Mouse (Mus musculus): Measurements from ENCODE around the gene Bnip2. TPM values are rescaled to one million over a fixed set of nuclear protein-coding genes. Genes with fewer than 3 reads are reported as not detected.

The Bnip2 gene
- total and polyA plus RNA-seq, 3 experiments: 54.3 to 104 (median 88.1) TPM

- Histone ChIP-seq H3K36me3 (replicated peaks in 1 of 2; ENCODE audit: control insufficient read depth in 1 of 2, insufficient read depth in 1 of 2, low read length in 1 of 2) (peaks cover 19 to 51% of the 10 kb centered on the region in 2 experiments), H3K9ac (ENCODE audit: insufficient read depth, low read depth) (peak within 1 kb of the TSS; percentile 84), H3K27ac (ENCODE audit: insufficient read depth, low read depth) (peak within 1 kb of the TSS; percentile 50), H3K4me1 (ENCODE audit: control insufficient read depth in 1 of 2, insufficient read depth in 2 of 2) (peaks cover 0 to 32% of the 10 kb centered on the region in 2 experiments; a peak in 2 of 4 replicates), H3K27me3 (replicated peaks) (no peaks in the 10 kb centered on the region), H3K9me3 (replicated peaks; ENCODE audit: low read length) (no peaks in the 10 kb centered on the region), H3K4me3 (replicated peaks in 1 of 3; ENCODE audit: low read depth in 2 of 3, low read length in 2 of 3, poor library complexity in 1 of 3) (peak within 1 kb of the TSS; percentile 89 to 92 (median 90)), H3K79me2 (replicated peaks; ENCODE audit: control insufficient read depth, extremely low read depth, insufficient read depth, poor library complexity, severe bottlenecking) (peaks cover 27% of the 10 kb centered on the region), H3K4me2 (ENCODE audit: insufficient read depth, low read depth, poor library complexity, severe bottlenecking) (peak within 1 kb of the TSS; percentile 74)
- peak; percentile 91 for DNase-seq (ENCODE audit: extremely low read depth)
- in situ Hi-C loops (cut with MboI; ENCODE audit: low pct_ligation_motif_present, low pct_unique_long_range_greater_than_20kb, low sequenced_read_pairs): no loop called here
- TF ChIP-seq USF1 (IDR thresholded peaks at IDR 0.05; ENCODE audit: low read depth, low read length) (no peak), ZKSCAN1 (IDR thresholded peaks at IDR 0.05; ENCODE audit: borderline replicate concordance, low read depth, low read length) (no peak), TCF12 (IDR thresholded peaks at IDR 0.05; ENCODE audit: low read depth, low read length) (peak; percentile 86), USF2 (conservative IDR thresholded peaks at IDR 0.05; ENCODE audit: low read depth, low read length) (no peak), RAD21 (IDR thresholded peaks at IDR 0.05; ENCODE audit: low read depth, low read length) (no peak), GABPA (IDR thresholded peaks at IDR 0.05; ENCODE audit: insufficient replicate concordance, low read depth, low read length) (no peak; the same call in 1 of the 2 replicates), ZMIZ1 (IDR thresholded peaks at IDR 0.05; ENCODE audit: low read depth, low read length) (peak; percentile 79), TBP (conservative IDR thresholded peaks at IDR 0.05; ENCODE audit: low read depth, low read length) (peak; percentile 70; the same call in 1 of the 2 replicates), CHD1 (IDR thresholded peaks at IDR 0.05; ENCODE audit: low read depth, low read length) (no peak), POLR2A (IDR thresholded peaks at IDR 0.05; ENCODE audit: low read depth, low read length) (peak; percentile 84), ZNF384 (IDR thresholded peaks at IDR 0.05; ENCODE audit: low read depth, low read length) (no peak), MAZ (IDR thresholded peaks at IDR 0.05; ENCODE audit: low read depth, low read length) (peak; percentile 100), MXI1 (IDR thresholded peaks at IDR 0.05; ENCODE audit: low read depth, low read length) (peak; percentile 74; the same call in 1 of the 2 replicates), NRF1 (IDR thresholded peaks at IDR 0.05; ENCODE audit: low read depth, low read length) (peak; percentile 79), POLR2AphosphoS2 (IDR thresholded peaks at IDR 0.05; ENCODE audit: low read depth, low read length) (peak; percentile 89; the same call in 1 of the 2 replicates), JUN (IDR thresholded peaks at IDR 0.05; ENCODE audit: insufficient read depth, low read depth, low read length) (no peak), ZC3H11A (IDR thresholded peaks at IDR 0.05; ENCODE audit: low read depth, low read length) (no peak), HCFC1 (IDR thresholded peaks at IDR 0.05; ENCODE audit: low read depth, low read length) (peak; percentile 89), KAT2A (IDR thresholded peaks at IDR 0.05; ENCODE audit: insufficient replicate concordance, low read length) (peak; percentile 82; the same call in 1 of the 2 replicates), SMC3 (IDR thresholded peaks at IDR 0.05; ENCODE audit: low read depth, low read length) (no peak), EP300 (IDR thresholded peaks at IDR 0.05; ENCODE audit: low read length) (no peak), CTCF (conservative IDR thresholded peaks at IDR 0.05 in 1 of 2, IDR thresholded peaks at IDR 0.05 in 1 of 2; ENCODE audit: low read depth in 2 of 2, low read length in 2 of 2) (no peak), NELFE (IDR thresholded peaks at IDR 0.05; ENCODE audit: low read depth, low read length) (peak; percentile 72; the same call in 1 of the 2 replicates), MAFK (IDR thresholded peaks at IDR 0.05; ENCODE audit: insufficient replicate concordance, low read length) (no peak), SIN3A (IDR thresholded peaks at IDR 0.05; ENCODE audit: low read length) (peak; percentile 43; the same call in 1 of the 2 replicates), IRF4 (IDR thresholded peaks at IDR 0.05; ENCODE audit: low read depth, low read length) (peak; percentile 70), CHD2 (IDR thresholded peaks at IDR 0.05; ENCODE audit: low read length) (peak; percentile 80), RCOR1 (conservative IDR thresholded peaks at IDR 0.05; ENCODE audit: low read depth, low read length) (no peak), PAX5 (IDR thresholded peaks at IDR 0.05; ENCODE audit: low read length) (no peak), BHLHE40 (IDR thresholded peaks at IDR 0.05; ENCODE audit: low read depth, low read length) (peak; percentile 95), ELF1 (IDR thresholded peaks at IDR 0.05; ENCODE audit: low read depth, low read length) (peak; percentile 93), UBTF (IDR thresholded peaks at IDR 0.05; ENCODE audit: low read depth, low read length) (peak; percentile 56; the same call in 1 of the 2 replicates), MYC (IDR thresholded peaks at IDR 0.05; ENCODE audit: low read depth, low read length) (no peak)
- dilution Hi-C loops (cut with MboI; ENCODE audit: extremely low pct_ligation_motif_present, extremely low pct_unique_long_range_greater_than_20kb, low sequenced_read_pairs): no loop called here
Observed at GRCm38 (mm10) chr9:70012408-70012901, 23.2 kb downstream of the Bnip2 start, which contains the start of gene Gtf2a2. TSS of gene Gtf2a2 (plus strand) at chr9:70012550.

Data from CH12.LX (cell line).